Mouse (Mus musculus) neutrophil, adult 5-6 weeks (primary cell): ENCODE measurements around the gene Acad12. TPM values are rescaled to one million over a fixed set of nuclear protein-coding genes. Genes with fewer than 3 reads are reported as not detected.

ENCODE experiments used
- total RNA-seq: library from RNA; stranded (forward); fragments of 200-1000 nt; gene quantifications from 2 replicates; pipeline ENCODE4 v1.2.3, GENCODE M21; 2017

Gene Acad12
- total RNA-seq, 1 experiment from 2014 or later = 7.3 TPM

Other genes starting within 250 kb of the Acad12 start
- 106 and 111 TPM in 2 replicates for gene Trafd1, start 233.3 kb downstream of the Acad12 start, total RNA-seq
- gene Naa25, start 221.0 kb downstream of the Acad12 start, total RNA-seq = 31.0 and 34.3 TPM in 2 replicates
- 0.35 and 0.86 TPM in 2 replicates for gene Tmem116, start 167.0 kb downstream of the Acad12 start, total RNA-seq
- gene Erp29, start 166.4 kb downstream of the Acad12 start, total RNA-seq = 362 and 399 TPM in 2 replicates
- gene Adam1b, start 115.5 kb downstream of the Acad12 start, total RNA-seq = not detected in 2 replicates
- 13.8 and 14.0 TPM in 2 replicates for gene Adam1a, start 73.5 kb downstream of the Acad12 start, total RNA-seq
- not detected in 2 replicates for gene Gm42878, start 73.5 kb downstream of the Acad12 start, total RNA-seq
- 149 and 179 TPM in 2 replicates for gene Mapkapk5, start 73.0 kb downstream of the Acad12 start, total RNA-seq
- 253 and 275 TPM in 2 replicates for gene Aldh2, start 25.1 kb downstream of the Acad12 start, total RNA-seq
- gene Acad10, start 41.6 kb upstream of the Acad12 start, total RNA-seq = 3.1 and 4.1 TPM in 2 replicates
- gene Brap, start 41.6 kb upstream of the Acad12 start, total RNA-seq = 90.0 and 97.5 TPM in 2 replicates
- gene Atxn2, start 92.4 kb upstream of the Acad12 start, total RNA-seq = 62.5 and 75.6 TPM in 2 replicates
- gene Sh2b3, start 218.7 kb upstream of the Acad12 start, total RNA-seq = 77.7 and 81.7 TPM in 2 replicates
- gene Pheta1, start 230.0 kb upstream of the Acad12 start, total RNA-seq = 1.1 and 1.5 TPM in 2 replicates